Mouse (Mus musculus): Measurements from ENCODE around the gene Samd4b.

DNA sequence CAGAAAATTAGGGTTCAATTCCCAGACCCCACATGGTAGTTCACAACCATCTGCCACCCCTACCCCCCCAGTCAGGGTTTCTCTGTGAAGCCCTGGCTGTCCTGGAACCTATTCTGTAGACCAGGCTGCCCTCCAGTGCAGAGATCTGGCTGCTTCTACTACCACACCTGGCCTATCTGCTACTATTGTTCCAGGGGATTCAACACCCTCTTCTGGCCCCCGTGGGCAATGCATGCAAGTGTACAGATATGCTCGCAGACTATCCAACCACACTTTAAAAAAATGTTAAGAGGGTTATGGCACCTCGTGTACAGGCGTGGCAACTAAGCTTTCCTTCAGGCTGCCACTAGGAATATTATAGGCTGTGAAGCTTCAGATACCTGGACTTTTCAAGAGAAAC is 185.1 kb downstream of the Samd4b start:
- TF ChIP-seq EP300 (IDR thresholded peaks at IDR 0.05; ENCODE audit: low read depth): no peak
- no peak for TF ChIP-seq CTCF (IDR thresholded peaks at IDR 0.05; ENCODE audit: low read depth)

Data from heart, postnatal 0 days (tissue).